Mouse (Mus musculus) cerebellum, adult 2 months (tissue): ENCODE results near the gene Vwa1. TPM values are rescaled to one million over a fixed set of nuclear protein-coding genes. Genes with fewer than 3 reads are reported as not detected.
A peak's percentile ranks its signal among the peaks of the same experiment; 100 is the strongest.

Experiments
- DNase-seq, 2 experiments: peaks; one replicate each; pipeline ENCODE4 v3.0.0; 2021
- H3K27ac ChIP-seq: fragments of 200-500 bp; 2 replicates; pipeline ENCODE4 v1.5.1; 2012; ENCODE audit warnings: low read length, control low read depth, inconsistent platforms; ENCODE audit not compliant: insufficient read depth
- H3K27me3 ChIP-seq: fragments of 200-500 bp; 2 replicates; pipeline ENCODE4 v1.6.1; 2012; ENCODE audit warnings: inconsistent platforms, mild to moderate bottlenecking, low read length, moderate library complexity; ENCODE audit not compliant: control insufficient read depth, insufficient read depth
- H3K4me1 ChIP-seq: fragments of 200-500 bp; 2 replicates; pipeline ENCODE4 v1.6.1; 2011; ENCODE audit warnings: low read length; ENCODE audit not compliant: control insufficient read depth, insufficient read depth
- H3K4me3 ChIP-seq: fragments of 200-500 bp; replicated peaks from 2 replicates; pipeline ENCODE3; 2011; ENCODE audit warnings: mild to moderate bottlenecking, low read depth, low read length, control low read depth; ENCODE audit not compliant: insufficient read depth
- CTCF ChIP-seq: fragments of 200-500 bp; IDR thresholded peaks from 2 replicates; pipeline ENCODE4 v1.5.1; 2011; ENCODE audit warnings: low read depth, mild to moderate bottlenecking, control low read depth, low read length, moderate library complexity, borderline replicate concordance; ENCODE audit not compliant: insufficient read depth
- POLR2A ChIP-seq: fragments of 200-500 bp; IDR thresholded peaks from 2 replicates; pipeline ENCODE4 v1.6.1; 2011; ENCODE audit warnings: low read length, control low read depth, borderline replicate concordance; ENCODE audit not compliant: insufficient read depth
- WGBS: fragments of 180-500 bp; shearing (Covaris S2); methylation state at CpG from one replicate; pipeline ENCODE4 v1.1.7; 2018; 5-methylcytosine and 5-hydroxymethylcytosine counted together
- polyA plus RNA-seq: library from polyadenylated mRNA; depleted of rRNA; stranded (reverse); fragments of >200 nt; gene quantifications from 2 replicates; pipeline ENCODE4 v1.2.3, GENCODE M21; 2012

Vwa1 gene
- polyA plus RNA-seq, 1 experiment, result 35.4 TPM

DNA sequence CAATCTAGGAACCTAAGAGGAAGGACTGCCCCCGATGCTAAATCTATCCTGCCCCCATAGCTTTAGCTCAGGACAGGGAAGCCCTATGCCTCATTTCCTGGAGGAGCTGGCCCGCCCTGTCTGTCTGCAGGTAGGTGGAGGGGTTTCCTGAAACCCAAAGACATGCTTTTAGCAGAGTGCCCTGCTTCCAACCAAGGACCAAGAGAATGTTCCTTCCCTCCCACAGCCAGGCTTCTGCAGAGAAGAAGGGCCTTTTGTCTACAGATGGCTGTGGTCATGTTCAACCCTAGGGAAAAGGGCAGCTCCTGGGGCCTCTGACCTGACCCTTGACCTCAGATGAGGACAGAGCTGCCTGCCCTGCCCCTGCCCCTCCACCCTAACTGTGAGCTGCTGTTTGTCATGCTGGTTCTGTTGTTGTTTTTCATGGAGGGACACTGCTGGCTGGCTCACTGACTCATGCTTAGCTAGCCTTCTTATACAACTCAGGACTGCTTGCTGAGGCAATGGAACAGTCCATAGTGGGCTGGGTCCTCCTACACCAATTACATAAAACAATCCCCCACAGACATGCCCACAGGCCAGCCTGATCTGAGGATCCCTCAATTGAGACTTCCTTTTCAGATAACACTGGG, 2.3 kb upstream of the Vwa1 start:
- no peak for DNase-seq
- WGBS, result 59% methylated on average over 2 of the region's 2 CpGs
- TF ChIP-seq POLR2A (no peak), CTCF (no peak)
- H3K27ac ChIP-seq, result no peak overlapping the region
- H3K27me3 ChIP-seq, result no peaks in the 10 kb centered on the region
- H3K4me1 ChIP-seq, result peaks cover 13% of the 10 kb centered on the region
- H3K4me3 ChIP-seq, result no peak overlapping the region

DNA sequence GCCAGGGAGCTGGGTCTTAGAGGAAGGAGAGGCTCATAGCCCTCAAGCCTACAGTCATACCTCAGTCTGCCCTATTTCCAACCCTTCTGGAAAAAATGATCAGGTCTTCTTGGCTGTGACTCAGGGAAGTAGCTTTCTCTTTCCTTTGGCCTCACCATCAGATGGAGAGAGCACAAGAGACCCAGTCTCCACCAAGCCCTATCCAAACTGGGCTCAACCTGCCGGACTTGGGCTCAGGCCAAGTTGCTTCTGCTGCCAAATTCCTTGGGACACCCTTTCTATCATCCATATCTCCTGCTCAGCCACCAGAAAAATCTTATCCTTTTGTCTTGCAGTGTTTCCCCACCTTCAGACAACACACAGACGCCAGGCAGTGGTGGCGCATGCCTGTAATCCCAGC, 1.4 kb upstream of the Vwa1 start:
- Histone ChIP-seq H3K27ac (peak overlapping the region; percentile 65), H3K4me3 (no peak overlapping the region), H3K27me3 (no peaks in the 10 kb centered on the region), H3K4me1 (peaks cover 13% of the 10 kb centered on the region)
- TF ChIP-seq CTCF (no peak), POLR2A (no peak)
- DNase-seq, result peak; percentile 75 to 77
- WGBS, result 52% methylated on average over 3 of the region's 3 CpGs

DNA sequence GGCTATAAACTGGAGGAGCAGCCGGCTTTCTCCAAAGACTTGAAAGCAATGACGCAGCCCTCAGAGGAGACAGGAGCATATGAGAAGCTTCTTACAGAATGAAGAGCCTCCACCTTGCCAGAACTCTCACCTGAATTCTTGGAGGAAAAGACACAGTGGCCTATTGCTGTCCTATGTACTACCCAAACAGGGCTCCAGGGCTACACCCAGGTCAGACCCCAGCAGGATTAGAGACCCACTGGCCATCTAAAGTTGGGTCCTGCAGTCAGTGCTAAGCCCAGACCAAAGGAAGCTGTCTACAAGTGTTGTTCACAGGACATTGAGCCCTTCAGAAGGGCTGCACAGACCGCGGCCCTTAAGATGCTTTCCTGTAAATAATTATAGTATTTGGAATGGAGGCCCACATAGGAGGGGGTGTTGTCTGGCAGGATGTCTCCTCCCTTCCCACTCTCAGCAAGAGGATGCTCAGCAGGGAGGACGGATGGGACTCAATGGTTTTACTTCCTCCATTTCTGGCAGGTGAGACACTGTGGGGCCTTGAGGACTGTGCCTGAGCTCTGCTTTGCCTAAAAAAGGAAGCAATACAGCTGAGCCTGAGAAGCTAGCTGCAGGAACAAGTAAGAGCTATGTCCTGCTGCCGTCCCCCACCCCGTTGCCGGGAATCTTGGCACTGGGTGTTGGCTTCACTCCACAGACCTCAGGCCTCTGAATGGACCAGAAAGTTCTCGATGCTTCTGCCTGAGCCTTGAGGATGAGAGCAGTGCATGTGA, 658 bp upstream of the Vwa1 start:
- 11% methylated on average over 9 of the region's 9 CpGs for WGBS
- TF ChIP-seq CTCF (no peak), POLR2A (no peak)
- Histone ChIP-seq H3K27me3 (no peaks in the 10 kb centered on the region), H3K4me1 (peaks cover 18% of the 10 kb centered on the region), H3K27ac (peak overlapping the region; percentile 65), H3K4me3 (no peak overlapping the region)
- peak; percentile 62 to 65 for DNase-seq

DNA sequence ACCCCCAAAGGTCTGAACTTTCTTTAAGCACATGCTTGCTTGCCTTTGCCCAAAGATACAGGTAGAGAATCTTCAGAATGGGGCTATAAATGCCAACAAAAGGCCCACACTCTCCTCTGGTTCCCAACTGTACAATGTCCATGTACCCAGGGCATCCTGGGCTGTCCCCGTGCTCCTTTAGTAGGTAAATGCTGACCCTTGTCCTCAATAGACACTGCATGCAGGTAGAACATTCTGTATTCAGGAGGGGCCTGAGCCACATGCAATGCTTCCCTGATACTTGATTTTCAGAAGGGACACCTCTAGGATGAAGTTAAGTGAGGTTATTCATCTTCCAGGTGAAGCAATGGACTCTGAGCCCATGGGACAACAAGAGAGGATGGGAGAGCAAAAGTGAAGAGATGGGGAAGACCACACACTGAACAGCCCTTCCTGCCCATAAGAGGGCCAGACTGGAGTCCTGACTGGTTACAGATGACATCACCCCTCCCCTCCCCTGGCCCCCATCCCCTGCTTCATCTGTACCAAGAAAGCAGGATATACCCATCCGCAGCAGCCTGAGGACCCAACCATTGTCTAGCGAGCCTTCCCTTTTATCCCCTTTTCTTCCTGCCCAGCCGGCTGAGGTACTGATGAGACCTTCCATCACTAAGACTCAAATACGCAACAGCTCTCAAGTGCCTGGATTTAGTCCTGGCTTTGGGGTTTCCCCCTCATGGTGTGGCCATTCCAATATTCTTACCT, 991 bp downstream of the Vwa1 start:
- TF ChIP-seq POLR2A (no peak), CTCF (no peak)
- Histone ChIP-seq H3K4me3 (peak overlapping the region; percentile 72), H3K4me1 (peaks cover 21% of the 10 kb centered on the region), H3K27ac (no peak overlapping the region), H3K27me3 (no peaks in the 10 kb centered on the region)
- 59% methylated on average over 5 of the region's 5 CpGs for WGBS
- no peak for DNase-seq

DNA sequence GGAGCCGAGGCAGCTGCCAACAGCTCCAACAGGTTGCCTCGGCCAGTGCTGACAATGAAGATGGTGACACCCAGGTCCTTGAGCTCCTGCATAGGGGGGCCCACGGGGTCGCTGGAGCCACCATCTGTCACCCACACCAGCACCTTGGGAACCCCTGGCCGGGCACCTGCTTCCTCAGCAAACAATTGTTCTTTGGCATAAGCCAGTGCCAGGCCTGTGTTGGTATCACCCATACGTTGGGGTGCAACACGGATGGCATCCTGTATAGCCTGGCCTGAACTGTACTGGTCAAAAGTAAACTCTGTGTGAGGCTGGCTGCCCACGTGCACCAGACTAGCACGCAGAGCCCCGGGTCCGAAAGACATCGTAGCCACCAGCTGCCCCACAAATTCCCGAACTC, 1.7 kb downstream of the Vwa1 start:
- Histone ChIP-seq H3K27ac (no peak overlapping the region), H3K27me3 (no peaks in the 10 kb centered on the region), H3K4me1 (peaks cover 21% of the 10 kb centered on the region), H3K4me3 (no peak overlapping the region)
- no peak for DNase-seq
- 84% methylated on average over 13 of the region's 13 CpGs for WGBS
- no peak for TF ChIP-seq POLR2A
- no peak for TF ChIP-seq CTCF

DNA sequence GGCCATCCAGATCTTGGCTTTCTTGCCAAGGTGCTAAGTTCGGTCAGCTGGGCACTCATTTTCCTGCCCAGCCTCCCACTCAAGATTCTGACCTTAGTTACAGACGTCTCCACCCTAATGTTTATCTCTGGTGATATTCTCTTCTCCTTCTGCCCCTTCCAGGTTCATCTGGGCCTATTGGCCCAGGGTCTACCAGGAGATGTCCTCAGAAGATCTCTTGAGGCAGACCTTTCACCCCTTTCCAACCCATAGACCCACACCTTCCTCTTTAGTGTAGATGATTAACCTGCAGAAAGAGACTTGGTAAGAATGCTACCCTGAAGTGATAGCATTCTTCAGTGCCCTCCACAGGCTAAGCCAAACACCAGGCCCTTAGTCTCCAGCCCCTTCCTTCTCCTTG, 2.8 kb downstream of the Vwa1 start:
- no peak for DNase-seq
- 70% methylated on average over 2 of the region's 2 CpGs for WGBS
- H3K27me3 ChIP-seq, result no peaks in the 10 kb centered on the region
- no peak overlapping the region for H3K4me3 ChIP-seq
- TF ChIP-seq CTCF, result no peak
- TF ChIP-seq POLR2A, result no peak
- H3K4me1 ChIP-seq, result peaks cover 21% of the 10 kb centered on the region
- no peak overlapping the region for H3K27ac ChIP-seq

DNA sequence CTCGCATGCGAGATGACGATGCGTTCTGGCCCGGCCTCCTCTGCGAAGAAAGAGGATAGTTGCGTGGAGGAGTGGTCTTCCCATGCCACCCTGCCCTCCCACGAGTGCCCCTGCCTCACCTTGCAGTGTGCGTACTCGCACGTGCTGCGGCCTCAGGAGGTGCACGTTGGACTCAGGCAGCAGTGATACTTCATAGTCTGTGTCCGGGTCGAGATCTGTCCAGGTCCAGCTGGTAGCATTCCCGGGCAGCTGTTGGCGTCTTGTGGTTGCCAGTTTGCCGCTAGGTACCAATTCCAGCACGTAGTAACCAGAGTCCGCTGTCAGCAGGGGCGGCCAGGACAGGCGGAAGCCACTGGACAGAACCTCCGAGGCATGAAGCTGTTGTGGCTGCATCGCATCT, 3.9 kb downstream of the Vwa1 start:
- peak overlapping the region; percentile 2; the same call in 1 of the 2 replicates for H3K27ac ChIP-seq
- 22% methylated on average over 24 of the region's 24 CpGs for WGBS

More for the DNA sequence above, 3.9 kb downstream of the Vwa1 start:
- peak overlapping the region; percentile 62 for H3K4me3 ChIP-seq
- H3K27me3 ChIP-seq, result no peaks in the 10 kb centered on the region
- no peak for DNase-seq
- TF ChIP-seq CTCF (no peak), POLR2A (no peak)
- H3K4me1 ChIP-seq, result peaks cover 16% of the 10 kb centered on the region
